ENCODE assay signal across 16 mouse cellular contexts in the genomic region with DNA sequence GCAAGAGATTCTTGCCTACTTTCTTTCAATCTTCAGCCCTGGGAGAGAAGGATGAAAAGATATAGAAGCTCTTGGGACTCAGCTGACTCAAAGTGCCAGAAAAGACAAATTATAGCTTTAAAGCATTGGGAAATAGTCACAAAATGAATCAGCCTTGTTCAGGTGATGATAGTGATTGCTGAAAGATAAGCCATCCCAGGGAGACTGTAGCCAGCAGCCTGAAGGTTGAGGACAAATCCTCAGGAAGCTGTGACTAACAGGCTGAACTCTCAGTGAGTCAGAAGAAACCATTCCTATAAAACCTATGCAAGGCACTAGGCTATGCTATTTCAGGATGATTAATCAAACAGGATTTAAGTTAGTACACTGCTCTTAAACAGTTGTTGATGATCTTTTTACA.
"Had no signal": no experiment of that assay in that cellular context is flagged by ENCODE, and none has a peak within 500 bp of the region (broad histone marks: within the 10 kb centered on the region; RNA-seq: fewer than 3 reads in every experiment).

No protein-coding gene starts in this region.

- H3K4me2 ChIP-seq: liver, embryonic 13.5 days; midbrain, embryonic 12.5 days; midbrain, embryonic 15.5 days; neural tube, embryonic 13.5 days; stomach, embryonic 15.5 days had no signal

- H3K9me3 ChIP-seq: liver, embryonic 13.5 days; midbrain, embryonic 12.5 days; midbrain, embryonic 15.5 days; neural tube, embryonic 13.5 days; stomach, embryonic 15.5 days had no signal

- H3K4me3 ChIP-seq: layer of hippocampus, adult 2 months; left cerebral cortex, adult 2 months; liver, embryonic 13.5 days; midbrain, embryonic 12.5 days; midbrain, embryonic 15.5 days; neural tube, embryonic 13.5 days; stomach, embryonic 15.5 days had no signal

- H3K27me3 ChIP-seq: liver, embryonic 13.5 days; midbrain, embryonic 12.5 days; midbrain, embryonic 15.5 days; neural tube, embryonic 13.5 days; stomach, embryonic 15.5 days had no signal

- DNase-seq: kidney, postnatal 25 days; layer of hippocampus, adult 9-11 months; liver, embryonic 13.5 days; lung, adult 2 months; retina, postnatal 1 day; right cerebral cortex, postnatal 25 days; spleen, adult 18-20 months; thymus, postnatal 36 days had no signal

- H3K36me3 ChIP-seq: liver, embryonic 13.5 days; midbrain, embryonic 12.5 days; midbrain, embryonic 15.5 days; neural tube, embryonic 13.5 days; stomach, embryonic 15.5 days had no signal

- H3K9ac ChIP-seq: liver, embryonic 13.5 days; midbrain, embryonic 12.5 days; midbrain, embryonic 15.5 days; neural tube, embryonic 13.5 days; stomach, embryonic 15.5 days had no signal

- H3K4me1 ChIP-seq: liver, embryonic 13.5 days; midbrain, embryonic 12.5 days; midbrain, embryonic 15.5 days; neural tube, embryonic 13.5 days; stomach, embryonic 15.5 days had no signal

- ATAC-seq: midbrain, embryonic 15.5 days had no signal

- H3K27ac ChIP-seq: kidney, postnatal 0 days; layer of hippocampus, adult 2 months; left cerebral cortex, adult 2 months; liver, embryonic 13.5 days; macrophage; midbrain, embryonic 12.5 days; midbrain, embryonic 15.5 days; neural tube, embryonic 13.5 days; stomach, embryonic 15.5 days had no signal
